Mouse (Mus musculus): ENCODE measurements around the gene Ppp1r1b. TPM values are rescaled to one million over a fixed set of nuclear protein-coding genes. Genes with fewer than 3 reads are reported as not detected.

Gene Ppp1r1b
- polyA plus RNA-seq, 1 experiment: not detected

- H3K79me2 ChIP-seq (ENCODE audit: control insufficient read depth, insufficient read depth): no peaks in the 10 kb centered on the region
- H3ac ChIP-seq (ENCODE audit: control insufficient read depth, insufficient read length): no peak overlapping the region
- no peak for TF ChIP-seq USF1 (IDR thresholded peaks at IDR 0.05; ENCODE audit: low read depth)
- no peak for TF ChIP-seq CEBPB (IDR thresholded peaks at IDR 0.05; ENCODE audit: insufficient read depth, poor library complexity, severe bottlenecking)
- TF ChIP-seq REST (IDR thresholded peaks at IDR 0.05; ENCODE audit: insufficient read depth, insufficient read length): peak; percentile 91
- no peak overlapping the region for H3K4me2 ChIP-seq (ENCODE audit: low read depth)
- H3K36me3 ChIP-seq (ENCODE audit: control insufficient read depth, insufficient read depth): no peaks in the 10 kb centered on the region
- H3K4me3 ChIP-seq: no peak overlapping the region
- H3K27me3 ChIP-seq (ENCODE audit: control insufficient read depth, insufficient read depth, insufficient read length): peaks cover 76% of the 10 kb centered on the region
Observed at GRCm38 (mm10) chr11:98323933-98324332, 24.3 kb upstream of the Ppp1r1b start.

DNA sequence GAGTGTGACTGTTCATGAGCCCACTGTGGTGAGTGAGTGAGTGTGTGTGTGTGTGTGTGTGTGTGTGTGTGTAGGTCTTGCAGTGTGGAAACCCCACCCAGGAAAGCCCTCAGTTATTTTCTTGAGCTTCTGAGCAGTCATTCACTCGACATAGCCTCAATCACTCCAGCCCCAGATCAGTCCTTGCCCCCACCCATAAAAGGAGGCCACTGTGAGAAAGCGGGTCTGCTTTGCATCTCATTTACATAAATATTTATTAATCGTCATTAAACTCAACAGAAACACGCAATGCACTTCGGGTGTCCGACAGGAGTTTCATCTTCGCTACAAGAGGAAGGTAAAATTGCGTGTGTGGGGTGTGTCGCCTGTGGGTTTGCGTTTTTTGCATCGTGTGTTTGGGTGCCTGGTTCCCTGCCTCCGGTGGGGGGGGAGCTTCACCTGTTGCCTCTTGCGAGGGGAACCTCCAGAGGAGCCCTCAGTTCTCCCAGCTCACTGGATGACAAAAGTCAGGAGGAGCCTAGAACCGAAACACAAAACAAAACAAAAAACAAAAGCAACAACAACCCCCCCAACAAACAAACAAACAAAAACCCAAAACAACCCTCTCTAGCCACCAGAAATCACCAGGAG lies 22.9 kb upstream of the Ppp1r1b start:
- no peak for TF ChIP-seq REST (IDR thresholded peaks at IDR 0.05; ENCODE audit: insufficient read depth, insufficient read length)
- no peak for TF ChIP-seq USF1 (IDR thresholded peaks at IDR 0.05; ENCODE audit: low read depth)
- no peak for TF ChIP-seq CEBPB (IDR thresholded peaks at IDR 0.05; ENCODE audit: insufficient read depth, poor library complexity, severe bottlenecking)
- TF ChIP-seq POLR2AphosphoS2 (IDR thresholded peaks at IDR 0.05; ENCODE audit: insufficient read length, low read depth): no peak
- no peak for TF ChIP-seq MAX (IDR thresholded peaks at IDR 0.05; ENCODE audit: low read depth)
- no peak for TF ChIP-seq MYOD1 (IDR thresholded peaks at IDR 0.05; ENCODE audit: control insufficient read depth in 1 of 3, insufficient read length in 2 of 3, low read depth in 2 of 3)
- TF ChIP-seq TCF3 (IDR thresholded peaks at IDR 0.05; ENCODE audit: insufficient read length, low read depth): no peak
- TF ChIP-seq TCF12 (IDR thresholded peaks at IDR 0.05; ENCODE audit: insufficient read depth, poor library complexity, severe bottlenecking): no peak
- TF ChIP-seq POLR2A (IDR thresholded peaks at IDR 0.05; ENCODE audit: insufficient read length, low read depth): no peak
- TF ChIP-seq MYOG (IDR thresholded peaks at IDR 0.05; ENCODE audit: control insufficient read depth in 1 of 3, insufficient read depth in 1 of 3, insufficient read length in 2 of 3, low read depth in 2 of 3): no peak
- TF ChIP-seq SRF (IDR thresholded peaks at IDR 0.05; ENCODE audit: control insufficient read depth, insufficient read length, low read depth): no peak
- no peak for TF ChIP-seq E2F4 (IDR thresholded peaks at IDR 0.05; ENCODE audit: insufficient read depth)
- H3K79me2 ChIP-seq (ENCODE audit: control insufficient read depth, insufficient read depth): no peaks in the 10 kb centered on the region
- H3ac ChIP-seq (ENCODE audit: control insufficient read depth, insufficient read length): no peak overlapping the region
- H3K36me3 ChIP-seq (ENCODE audit: control insufficient read depth, insufficient read depth): no peaks in the 10 kb centered on the region
- H3K27me3 ChIP-seq (ENCODE audit: control insufficient read depth, insufficient read depth, insufficient read length): peaks cover 77% of the 10 kb centered on the region
- H3K4me2 ChIP-seq (ENCODE audit: low read depth): no peak overlapping the region
- no peak overlapping the region for H3K4me3 ChIP-seq

DNA sequence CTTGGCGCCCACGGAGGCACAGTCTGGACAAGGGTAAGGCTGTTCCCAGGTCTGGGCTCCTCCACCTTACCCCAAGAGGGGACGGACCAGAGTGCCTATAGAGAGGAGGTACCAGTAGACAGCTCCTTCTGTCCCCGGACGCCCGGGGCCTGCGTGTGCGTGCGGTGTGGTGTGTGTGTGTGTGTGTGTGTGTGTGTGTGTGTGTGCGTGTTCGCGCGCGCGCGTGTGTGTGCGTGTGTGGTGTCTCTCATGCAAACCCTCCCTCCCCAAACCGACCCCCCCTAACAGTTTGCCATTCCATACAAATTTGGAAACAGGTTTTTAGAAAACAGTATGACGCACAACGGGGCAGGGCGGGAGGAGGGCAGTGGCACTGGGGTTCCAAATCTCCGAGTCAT lies 22.4 kb upstream of the Ppp1r1b start:
- Histone ChIP-seq H3K79me2 (ENCODE audit: control insufficient read depth, insufficient read depth) (no peaks in the 10 kb centered on the region), H3K36me3 (ENCODE audit: control insufficient read depth, insufficient read depth) (no peaks in the 10 kb centered on the region), H3ac (ENCODE audit: control insufficient read depth, insufficient read length) (no peak overlapping the region), H3K4me3 (no peak overlapping the region), H3K27me3 (ENCODE audit: control insufficient read depth, insufficient read depth, insufficient read length) (peaks cover 77% of the 10 kb centered on the region), H3K4me2 (ENCODE audit: low read depth) (no peak overlapping the region)
- TF ChIP-seq CEBPB (IDR thresholded peaks at IDR 0.05; ENCODE audit: insufficient read depth, poor library complexity, severe bottlenecking): no peak
- no peak for TF ChIP-seq TCF12 (IDR thresholded peaks at IDR 0.05; ENCODE audit: insufficient read depth, poor library complexity, severe bottlenecking)
- TF ChIP-seq MYOG (IDR thresholded peaks at IDR 0.05; ENCODE audit: control insufficient read depth in 1 of 3, insufficient read depth in 1 of 3, insufficient read length in 2 of 3, low read depth in 2 of 3): no peak
- no peak for TF ChIP-seq SRF (IDR thresholded peaks at IDR 0.05; ENCODE audit: control insufficient read depth, insufficient read length, low read depth)
- no peak for TF ChIP-seq MYOD1 (IDR thresholded peaks at IDR 0.05; ENCODE audit: control insufficient read depth in 1 of 3, insufficient read length in 2 of 3, low read depth in 2 of 3)
- TF ChIP-seq POLR2AphosphoS2 (IDR thresholded peaks at IDR 0.05; ENCODE audit: insufficient read length, low read depth): no peak

GRCm38 (mm10) chr11:98326741-98327135 lies 21.5 kb upstream of the Ppp1r1b start:
- no peak overlapping the region for H3K4me3 ChIP-seq
- no peaks in the 10 kb centered on the region for H3K79me2 ChIP-seq (ENCODE audit: control insufficient read depth, insufficient read depth)
- H3K4me2 ChIP-seq (ENCODE audit: low read depth): no peak overlapping the region
- H3ac ChIP-seq (ENCODE audit: control insufficient read depth, insufficient read length): no peak overlapping the region
- H3K36me3 ChIP-seq (ENCODE audit: control insufficient read depth, insufficient read depth): no peaks in the 10 kb centered on the region
- TF ChIP-seq USF1 (IDR thresholded peaks at IDR 0.05; ENCODE audit: low read depth) (no peak), MYOD1 (IDR thresholded peaks at IDR 0.05; ENCODE audit: control insufficient read depth in 1 of 3, insufficient read length in 2 of 3, low read depth in 2 of 3) (no peak), POLR2AphosphoS2 (IDR thresholded peaks at IDR 0.05; ENCODE audit: insufficient read length, low read depth) (no peak), CEBPB (IDR thresholded peaks at IDR 0.05; ENCODE audit: insufficient read depth, poor library complexity, severe bottlenecking) (no peak), TCF3 (IDR thresholded peaks at IDR 0.05; ENCODE audit: insufficient read length, low read depth) (no peak), MAX (IDR thresholded peaks at IDR 0.05; ENCODE audit: low read depth) (no peak), E2F4 (IDR thresholded peaks at IDR 0.05; ENCODE audit: insufficient read depth) (no peak), SRF (IDR thresholded peaks at IDR 0.05; ENCODE audit: control insufficient read depth, insufficient read length, low read depth) (no peak), MYOG (IDR thresholded peaks at IDR 0.05; ENCODE audit: control insufficient read depth in 1 of 3, insufficient read depth in 1 of 3, insufficient read length in 2 of 3, low read depth in 2 of 3) (no peak), REST (IDR thresholded peaks at IDR 0.05; ENCODE audit: insufficient read depth, insufficient read length) (no peak), POLR2A (IDR thresholded peaks at IDR 0.05; ENCODE audit: insufficient read length, low read depth) (no peak), TCF12 (IDR thresholded peaks at IDR 0.05; ENCODE audit: insufficient read depth, poor library complexity, severe bottlenecking) (no peak)
- peaks cover 77% of the 10 kb centered on the region for H3K27me3 ChIP-seq (ENCODE audit: control insufficient read depth, insufficient read depth, insufficient read length)

All from myocyte (in vitro differentiated cells).